Mouse (Mus musculus) left cerebral cortex, adult 18-20 months (tissue): ENCODE results near the gene Krt13. TPM values are rescaled to one million over a fixed set of nuclear protein-coding genes. Genes with fewer than 3 reads are reported as not detected.

Experiments used
- DNase-seq, 2 experiments: peaks; one replicate each; pipeline ENCODE4 v3.0.0; 2021 to 2022; ENCODE audit warnings: low spot score in 2 of 2, mixed read lengths in 1 of 2
- long read RNA-seq, 2 experiments: library from polyadenylated mRNA; stranded (forward); transcript quantifications; one replicate each; pipeline ENCODE4 v2.0.0; 2021
- total RNA-seq, 2 experiments: library from RNA; stranded (reverse); gene quantifications; 2 replicates each; pipeline ENCODE4 v1.2.3; 2021

Krt13 gene
- total RNA-seq, result not detected
- long read RNA-seq, experiment 1, result 0 reads
- long read RNA-seq, experiment 2, result 0 reads

GRCm38 (mm10) chr11:100121466-100121865 is at the start of gene Krt13:
Gene Krt13, minus strand, starts transcription at chr11:100121566.
- DNase-seq, result no peak

- peak; percentile 68 to 83 for DNase-seq
Observed at GRCm38 (mm10) chr11:100168765-100169762, 47.7 kb upstream of the Krt13 start.

- DNase-seq, result no peak
Observed at GRCm38 (mm10) chr11:100168071-100168470, 46.7 kb upstream of the Krt13 start.

GRCm38 (mm10) chr11:100164392-100164791 is 43.0 kb upstream of the Krt13 start:
- DNase-seq, result no peak

GRCm38 (mm10) chr11:100157908-100158477 is 36.6 kb upstream of the Krt13 start:
- DNase-seq, result no peak

GRCm38 (mm10) chr11:100157331-100157730 is 36.0 kb upstream of the Krt13 start:
- no peak for DNase-seq

GRCm38 (mm10) chr11:100155497-100156255 is 34.3 kb upstream of the Krt13 start:
- DNase-seq, result no peak

- DNase-seq, result no peak
Observed at GRCm38 (mm10) chr11:100148615-100149330, 27.4 kb upstream of the Krt13 start, which contains the start of gene Krt19. Gene Krt19, minus strand, starts transcription at chr11:100148665.

GRCm38 (mm10) chr11:100147566-100148353 is 26.4 kb upstream of the Krt13 start:
- DNase-seq, result no peak

GRCm38 (mm10) chr11:100145858-100146560 is 24.6 kb upstream of the Krt13 start:
- no peak for DNase-seq

GRCm38 (mm10) chr11:100145104-100145503 is 23.7 kb upstream of the Krt13 start:
- DNase-seq, result no peak

- DNase-seq, result no peak
Observed at GRCm38 (mm10) chr11:100140966-100141365, 19.6 kb upstream of the Krt13 start.

GRCm38 (mm10) chr11:100139391-100139790 is 18.0 kb upstream of the Krt13 start:
- no peak for DNase-seq

GRCm38 (mm10) chr11:100138809-100139208 is 17.4 kb upstream of the Krt13 start:
- no peak for DNase-seq

- DNase-seq, result no peak
Observed at GRCm38 (mm10) chr11:100137693-100138092, 16.3 kb upstream of the Krt13 start.

- no peak for DNase-seq
Observed at GRCm38 (mm10) chr11:100136559-100136958, 15.2 kb upstream of the Krt13 start.

GRCm38 (mm10) chr11:100135731-100136130 is 14.4 kb upstream of the Krt13 start, which contains the start of gene Krt15:
Gene Krt15, minus strand, starts transcription at chr11:100135928.
- DNase-seq, result no peak

- no peak for DNase-seq
Observed at GRCm38 (mm10) chr11:100124901-100125300, 3.5 kb upstream of the Krt13 start.

- no peak for DNase-seq
Observed at GRCm38 (mm10) chr11:100120331-100120730, 1.0 kb downstream of the Krt13 start.
